Mouse (Mus musculus): ENCODE data around the gene Eif2s1. TPM values are rescaled to one million over a fixed set of nuclear protein-coding genes. Genes with fewer than 3 reads are reported as not detected.

Gene Eif2s1
- total RNA-seq (2022), result 10 to 100 TPM; 36.4 to 44.5 (median 39.9) TPM

DNA sequence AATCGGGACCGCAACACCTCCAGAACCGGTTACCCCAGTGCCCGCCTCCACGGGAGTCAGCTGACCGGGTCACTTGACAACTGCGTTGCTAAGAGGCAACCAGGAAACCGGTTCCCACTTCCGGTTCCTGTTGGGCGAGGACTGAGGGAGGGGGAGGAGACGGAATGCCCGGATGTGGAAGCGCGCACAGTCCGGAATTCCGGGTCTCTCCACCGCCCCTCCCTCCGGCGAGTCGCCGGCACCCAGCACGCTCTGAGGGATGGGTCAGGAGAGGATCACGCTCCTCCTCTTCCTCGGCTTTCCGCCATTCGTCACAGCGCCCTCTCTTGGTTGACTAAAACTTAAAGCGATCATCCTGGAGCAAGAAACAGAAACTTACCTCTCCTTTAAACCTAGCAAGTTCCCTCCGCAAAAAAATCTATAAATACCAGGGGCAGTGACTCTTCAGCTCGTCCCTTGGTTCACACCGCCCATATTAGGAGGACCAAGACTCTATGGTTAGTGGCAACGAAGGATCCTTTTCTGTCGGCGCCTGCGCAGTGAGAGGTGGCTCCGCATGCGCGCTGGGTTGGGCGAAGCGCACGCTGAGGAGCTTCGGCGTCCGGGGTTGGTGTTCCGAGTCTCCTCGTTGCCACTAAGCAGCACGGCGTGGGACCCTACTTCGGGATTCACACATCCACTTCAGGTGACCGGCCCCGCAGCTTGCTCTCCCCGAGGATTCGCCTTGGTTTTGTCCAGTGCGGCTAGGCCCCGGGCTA is at the start of gene Eif2s1, which contains the start of gene Atp6v1d:
TSS of gene Eif2s1 (plus strand) at position 324 of the 758 bp plus-strand sequence.
TSS of gene Atp6v1d (minus strand) at position 143 of the 758 bp plus-strand sequence.
- peak; percentile 93 to 98 for DNase-seq (ENCODE audit: low spot score in 2 of 2)

DNA sequence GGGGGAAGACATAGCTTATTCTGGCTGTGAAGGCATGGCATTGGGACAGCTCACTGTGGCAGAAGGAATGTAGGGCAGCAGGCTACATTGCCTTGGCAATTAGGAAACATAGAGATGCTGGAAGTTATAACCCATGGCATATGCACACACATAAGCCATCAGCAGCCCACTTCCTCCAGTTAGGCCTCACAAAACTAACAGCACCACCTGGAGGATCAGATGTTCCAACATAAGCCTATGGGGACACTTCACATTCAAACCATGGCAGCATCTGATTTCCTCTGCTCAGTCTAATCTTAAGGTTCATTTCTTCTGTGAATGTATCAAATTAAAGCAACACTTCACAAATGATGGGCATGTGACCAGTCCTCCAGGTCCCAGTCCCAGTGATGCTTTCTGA is 47.2 kb upstream of the Eif2s1 start:
- no peak for DNase-seq (ENCODE audit: low spot score in 2 of 2)

DNA sequence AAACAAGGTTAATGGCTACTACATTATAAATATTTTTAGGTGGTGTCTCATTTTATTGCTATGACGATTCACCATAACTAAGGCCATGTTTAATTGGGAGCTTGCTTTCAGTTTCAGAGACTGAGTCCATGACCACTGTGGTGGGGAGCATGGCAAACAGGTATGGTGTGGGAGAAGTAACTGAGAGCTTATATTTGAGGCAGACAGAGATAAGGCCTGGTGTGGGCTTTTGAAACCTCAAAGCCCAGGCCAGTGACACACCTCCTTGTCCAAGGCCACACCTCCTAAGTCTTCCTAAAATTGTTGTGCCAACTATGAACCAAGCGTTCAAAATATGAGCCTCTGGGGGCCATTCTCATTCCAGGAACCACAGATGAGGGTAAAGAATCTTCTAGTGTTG is 27.1 kb upstream of the Eif2s1 start:
- no peak for DNase-seq (ENCODE audit: low spot score in 2 of 2)

DNA sequence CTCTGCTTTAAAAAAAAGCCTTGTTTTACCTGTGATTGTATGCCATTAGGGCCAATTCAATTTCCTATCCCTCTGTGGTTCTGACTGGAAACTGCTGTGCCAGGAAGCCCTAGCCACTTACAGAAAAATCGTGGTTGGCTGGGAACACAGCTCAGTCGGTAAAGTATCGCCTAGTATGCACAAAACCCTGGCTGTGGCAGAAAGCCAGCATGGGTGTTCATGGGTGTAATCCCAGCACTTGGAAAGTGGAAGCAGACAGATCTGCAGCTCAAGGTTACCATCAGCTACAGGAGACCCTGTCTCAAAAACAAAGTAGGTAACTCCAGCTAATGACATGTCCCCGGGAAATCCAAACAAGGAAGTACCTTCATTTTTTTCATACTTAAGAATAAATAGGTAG is 21.7 kb upstream of the Eif2s1 start:
- no peak for DNase-seq (ENCODE audit: low spot score in 2 of 2)

DNA sequence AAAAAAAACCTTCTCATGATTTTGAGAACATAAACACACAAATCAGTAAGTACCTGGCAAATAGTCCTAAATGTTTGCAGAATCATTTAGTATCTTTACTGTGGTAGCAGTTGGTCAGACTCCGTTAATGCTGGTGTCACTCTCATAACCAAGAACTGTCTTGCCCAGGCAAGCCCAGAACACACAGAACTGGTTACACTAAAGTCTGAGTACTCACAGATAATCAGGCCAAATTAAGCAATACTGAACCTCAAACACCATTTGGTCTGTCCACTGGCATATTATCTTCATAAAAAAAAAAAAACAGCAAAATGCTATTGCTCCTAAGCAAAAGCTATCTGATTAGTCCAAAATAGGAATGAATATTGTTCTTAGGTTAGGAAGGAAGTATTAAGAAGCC is 19.2 kb upstream of the Eif2s1 start:
- DNase-seq (ENCODE audit: low spot score in 2 of 2), result no peak

DNA sequence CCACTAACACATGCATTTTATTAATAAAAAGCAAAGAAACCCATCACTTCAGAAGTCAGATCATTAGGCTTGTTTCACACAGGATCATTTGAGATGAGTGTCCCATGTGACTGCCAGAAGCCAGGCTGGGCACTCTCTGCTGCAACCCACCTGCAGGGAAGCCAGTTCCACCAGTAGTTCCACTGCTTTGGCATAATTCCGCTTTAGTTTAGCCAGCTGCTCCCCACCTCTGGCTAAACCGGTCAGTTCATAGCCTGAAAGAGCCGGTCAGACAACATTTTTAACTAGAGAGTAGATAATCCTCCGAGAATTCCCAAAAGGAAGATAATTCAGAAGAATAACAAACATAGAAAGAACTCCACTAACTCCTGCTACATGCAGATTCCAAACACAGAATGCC is 13.4 kb upstream of the Eif2s1 start:
- no peak for DNase-seq (ENCODE audit: low spot score in 2 of 2)

DNA sequence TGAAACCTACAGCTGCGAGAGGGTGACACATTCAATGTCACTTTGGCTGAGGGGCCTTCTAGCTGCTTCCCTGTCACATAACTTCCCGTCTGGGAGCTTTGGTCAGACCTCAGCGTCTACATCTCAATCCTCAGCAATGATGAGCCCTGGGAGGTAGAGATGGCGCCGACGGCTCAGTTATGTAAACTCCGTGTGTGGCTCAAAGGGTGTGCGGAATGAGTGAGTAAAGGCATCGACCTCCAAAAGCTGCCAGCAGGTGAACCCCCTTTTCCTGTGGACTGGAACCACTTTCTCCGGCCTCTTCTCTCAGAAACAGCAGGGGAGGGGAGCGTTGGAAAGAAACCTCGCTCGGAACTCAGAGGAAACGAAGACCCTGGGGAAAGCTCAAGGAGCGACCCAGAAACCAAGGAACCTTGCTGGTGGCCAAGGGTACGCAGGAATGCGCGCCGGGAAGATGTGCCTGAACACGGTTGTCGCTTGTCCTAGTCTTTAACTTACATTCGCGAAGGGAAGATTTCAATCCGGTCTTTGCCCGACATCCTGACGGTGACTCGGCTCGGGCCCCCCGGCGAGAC is 611 bp upstream of the Eif2s1 start:
- peak in 1 of 2 experiments; percentile 2 for DNase-seq (ENCODE audit: low spot score in 2 of 2)

DNA sequence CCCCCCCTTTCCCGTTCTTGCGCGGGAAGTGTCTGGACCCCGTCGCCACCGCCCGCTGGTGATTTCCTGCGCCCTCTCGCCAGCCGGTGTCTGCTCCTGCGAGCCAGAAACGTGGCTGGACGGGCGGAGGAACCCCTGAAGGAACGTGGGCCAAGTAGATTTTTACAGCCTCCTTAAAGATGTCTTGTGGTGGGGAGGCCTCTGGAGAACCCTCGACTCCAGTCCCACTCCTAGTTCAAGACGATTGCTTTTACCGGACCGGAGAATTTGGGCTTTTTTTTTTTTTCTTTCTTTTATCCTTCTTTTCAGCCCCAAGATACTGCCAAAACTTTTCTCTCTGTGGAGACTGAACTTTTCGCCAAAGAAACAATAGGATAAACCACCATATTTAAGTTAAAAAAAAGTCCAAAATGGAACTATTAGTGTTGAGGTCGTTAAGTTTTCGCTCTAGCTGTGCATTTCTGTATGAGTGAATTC is 673 bp downstream of the Eif2s1 start:
- DNase-seq (ENCODE audit: low spot score in 2 of 2), result no peak

DNA sequence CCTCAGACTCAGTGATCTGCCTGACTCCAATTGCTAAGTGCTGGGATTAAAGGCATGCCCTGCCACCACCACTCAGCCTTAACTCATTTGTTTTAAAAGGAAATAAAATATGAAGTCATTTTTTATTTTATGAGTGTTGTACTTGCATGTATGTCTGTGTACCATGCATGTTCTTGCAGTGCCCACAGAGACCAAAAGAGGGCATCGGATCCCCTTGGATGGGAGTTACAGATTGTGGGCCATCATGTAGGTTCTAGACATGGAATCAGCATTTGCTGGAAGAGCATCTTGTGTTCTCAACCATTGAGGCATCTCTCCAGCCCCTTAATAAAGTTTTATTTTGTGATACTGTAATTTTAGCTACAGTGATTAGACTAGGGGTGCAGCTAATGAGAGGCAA is 3.8 kb downstream of the Eif2s1 start:
- no peak for DNase-seq (ENCODE audit: low spot score in 2 of 2)

DNA sequence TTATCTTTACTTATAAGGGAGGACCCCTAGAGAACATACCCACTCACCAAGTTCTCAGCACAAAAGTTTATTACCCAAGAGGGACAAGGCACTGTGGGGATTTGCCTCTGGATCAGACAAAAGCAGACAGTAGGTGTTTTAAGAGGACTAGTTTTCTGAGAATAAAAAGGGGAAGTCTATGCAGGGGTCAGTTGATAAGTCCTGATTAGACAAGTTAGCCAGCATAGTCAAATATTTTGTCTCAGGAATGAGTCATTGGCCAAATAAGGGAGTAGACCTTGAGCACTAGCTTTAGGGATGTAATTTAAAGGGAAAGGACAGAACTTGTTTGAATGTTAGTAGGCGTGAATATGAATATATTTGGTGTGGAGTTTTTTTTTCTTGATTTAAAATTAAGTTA is 6.5 kb downstream of the Eif2s1 start:
- no peak for DNase-seq (ENCODE audit: low spot score in 2 of 2)

DNA sequence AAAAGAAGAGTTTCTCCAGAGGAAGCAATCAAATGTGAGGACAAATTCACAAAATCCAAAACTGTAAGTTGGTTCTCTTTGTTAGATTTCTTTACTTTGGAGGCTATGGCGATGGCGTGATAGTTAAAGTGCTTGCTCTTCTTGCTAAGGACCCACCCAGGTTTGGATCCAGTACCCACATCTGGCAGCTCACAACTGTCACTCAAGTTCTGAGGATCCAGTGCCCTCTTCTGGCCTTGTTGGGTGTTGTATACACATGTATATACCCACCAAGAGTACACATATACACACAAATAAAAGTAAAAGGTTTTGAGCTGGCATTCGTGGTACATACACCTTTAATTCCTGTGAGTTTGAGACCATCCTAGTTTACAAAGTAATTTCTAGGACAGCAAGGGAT is 13.0 kb downstream of the Eif2s1 start:
- DNase-seq (ENCODE audit: low spot score in 2 of 2), result no peak

DNA sequence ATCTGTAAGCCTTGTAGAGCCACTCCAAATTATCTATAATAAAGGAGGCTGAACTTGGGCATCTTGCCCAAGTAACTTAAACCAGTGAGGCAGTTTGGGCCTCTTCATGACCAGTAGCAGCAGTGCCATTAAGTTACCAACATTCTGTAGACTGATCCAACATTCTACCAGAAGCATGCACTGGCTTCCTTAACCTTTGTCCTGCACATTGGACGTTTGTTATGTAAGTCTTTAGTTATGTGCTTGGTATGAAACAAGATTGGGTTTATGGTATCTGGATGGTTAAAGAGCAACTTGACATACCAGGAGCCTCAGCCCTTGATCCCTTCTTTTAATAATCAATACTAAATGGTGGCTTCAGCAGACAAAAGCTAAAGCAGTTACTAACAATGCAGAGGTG is 28.4 kb downstream of the Eif2s1 start:
- DNase-seq (ENCODE audit: low spot score in 2 of 2), result no peak

DNA sequence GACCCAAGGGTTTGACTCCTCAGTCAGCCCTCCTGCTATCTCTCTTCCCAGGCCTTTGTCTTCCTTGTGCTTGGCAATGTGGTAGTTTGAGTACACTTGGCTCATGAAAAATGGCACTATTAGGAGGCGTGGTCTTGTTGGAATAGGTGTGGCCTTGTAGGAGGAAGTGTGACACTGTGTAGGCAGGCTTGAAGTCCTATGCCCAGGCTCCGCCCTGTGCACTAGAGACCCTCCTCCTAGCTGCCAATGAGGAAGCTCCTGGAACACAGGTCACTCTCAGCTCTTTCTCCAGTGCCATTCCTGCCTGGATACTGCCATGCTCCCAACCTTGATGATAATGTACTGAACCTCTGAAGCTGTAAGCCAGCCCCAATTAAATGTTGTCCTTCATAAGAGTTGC is 29.5 kb downstream of the Eif2s1 start:
- DNase-seq (ENCODE audit: low spot score in 2 of 2), result no peak

DNA sequence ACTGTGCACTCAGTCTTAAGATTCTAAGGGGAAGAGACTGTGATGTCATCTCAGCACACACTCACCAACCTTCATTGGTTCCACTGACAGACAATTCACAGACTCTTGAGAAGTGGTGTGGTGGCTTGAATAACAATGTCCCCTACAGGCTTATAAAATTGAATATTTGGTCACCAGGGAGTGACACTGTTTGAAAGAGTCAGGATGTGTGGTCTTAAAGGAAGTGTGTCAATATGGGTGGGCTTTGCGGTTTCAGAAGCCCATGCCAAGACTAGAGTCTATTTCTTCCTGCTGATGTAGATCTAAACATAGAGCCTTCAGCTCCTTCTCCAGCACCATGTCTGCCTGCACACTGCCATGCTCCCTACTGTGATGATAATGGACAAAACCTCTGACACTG is 36.2 kb downstream of the Eif2s1 start:
- no peak for DNase-seq (ENCODE audit: low spot score in 2 of 2)

DNA sequence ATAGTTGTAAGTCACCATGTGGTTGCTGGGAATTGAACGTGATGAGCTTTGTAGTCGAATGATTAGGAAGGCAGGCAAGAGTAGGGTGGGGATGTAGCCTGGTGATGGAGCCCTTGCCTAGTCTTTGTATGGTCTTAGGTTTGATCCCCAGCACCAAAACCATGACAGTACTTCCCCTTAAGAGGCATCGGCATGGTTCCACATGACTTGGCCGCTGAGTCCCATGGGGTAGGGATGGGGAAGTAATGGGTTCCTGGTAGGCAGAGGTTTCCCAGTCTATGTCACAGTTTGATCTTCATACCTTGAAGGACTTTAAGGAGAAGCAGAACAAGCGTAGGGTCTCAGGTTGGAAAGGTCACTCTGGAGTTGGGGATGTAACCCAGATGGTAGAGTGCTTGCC is 39.8 kb downstream of the Eif2s1 start:
- DNase-seq (ENCODE audit: low spot score in 2 of 2), result no peak

DNA sequence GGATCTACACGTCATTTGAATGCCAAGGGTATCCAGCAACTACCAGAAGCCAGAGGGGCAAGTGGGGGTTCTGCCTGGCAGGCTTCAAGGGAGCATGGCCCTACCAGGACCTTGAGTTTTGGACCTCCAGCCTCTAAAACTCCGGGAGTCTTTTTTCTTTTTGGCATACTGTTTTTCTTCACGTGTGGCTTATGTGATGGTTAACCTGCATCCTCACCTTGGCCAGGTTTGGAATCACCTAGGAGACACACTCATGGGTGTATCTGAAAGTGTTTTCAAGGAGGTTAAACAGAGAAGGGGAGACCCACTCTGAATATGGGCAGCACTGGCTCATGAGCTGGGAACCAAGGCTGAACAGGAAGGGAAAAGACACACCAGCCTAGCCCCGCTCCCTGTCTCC is 41.7 kb downstream of the Eif2s1 start:
- DNase-seq (ENCODE audit: low spot score in 2 of 2), result no peak

DNA sequence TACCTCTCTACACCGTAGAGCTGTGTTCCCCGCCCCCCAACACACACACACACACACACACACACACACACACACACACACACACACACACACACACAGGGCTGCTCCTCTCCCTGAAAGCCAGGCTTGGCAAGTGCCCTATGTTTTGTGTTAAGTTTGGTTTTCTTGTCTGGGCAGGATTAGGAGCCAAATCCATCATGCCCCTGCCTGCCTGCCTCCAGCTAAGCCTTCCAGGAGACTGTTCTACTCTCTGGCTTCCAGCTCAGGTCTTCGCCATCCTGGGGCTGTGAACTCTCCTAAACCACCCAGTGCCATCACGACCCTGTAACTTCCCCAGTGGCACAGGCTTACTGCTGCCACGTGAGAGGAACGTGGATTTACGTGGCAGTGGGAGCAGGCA is 42.9 kb downstream of the Eif2s1 start:
- no peak for DNase-seq (ENCODE audit: low spot score in 2 of 2)

DNA sequence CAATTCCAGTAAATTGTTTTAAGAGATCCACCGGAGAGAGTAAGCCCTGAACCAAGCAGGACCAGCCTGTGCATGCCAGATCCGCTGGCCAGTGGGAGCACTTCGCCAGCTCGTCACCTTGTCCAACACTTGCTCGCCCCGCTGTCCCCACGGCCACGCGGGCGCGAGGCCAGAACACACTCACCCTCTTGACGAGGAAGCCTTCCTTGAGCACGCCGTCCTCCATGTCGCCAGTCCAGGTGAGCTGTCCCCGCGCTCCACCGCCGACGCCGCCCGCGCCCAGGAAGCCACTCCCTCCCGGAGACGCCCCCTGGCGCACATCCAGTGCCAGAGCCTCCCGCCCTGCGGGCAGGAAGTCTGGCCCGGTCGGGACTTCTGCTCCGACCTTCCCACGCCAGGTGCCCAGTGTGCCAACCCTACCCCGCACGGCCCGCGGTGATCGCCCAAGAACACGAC is 45.1 kb downstream of the Eif2s1 start, which contains the start of gene Plek2:
TSS of gene Plek2 (minus strand) at position 258 of the 456 bp plus-strand sequence.
- DNase-seq (ENCODE audit: low spot score in 2 of 2), result no peak

DNA sequence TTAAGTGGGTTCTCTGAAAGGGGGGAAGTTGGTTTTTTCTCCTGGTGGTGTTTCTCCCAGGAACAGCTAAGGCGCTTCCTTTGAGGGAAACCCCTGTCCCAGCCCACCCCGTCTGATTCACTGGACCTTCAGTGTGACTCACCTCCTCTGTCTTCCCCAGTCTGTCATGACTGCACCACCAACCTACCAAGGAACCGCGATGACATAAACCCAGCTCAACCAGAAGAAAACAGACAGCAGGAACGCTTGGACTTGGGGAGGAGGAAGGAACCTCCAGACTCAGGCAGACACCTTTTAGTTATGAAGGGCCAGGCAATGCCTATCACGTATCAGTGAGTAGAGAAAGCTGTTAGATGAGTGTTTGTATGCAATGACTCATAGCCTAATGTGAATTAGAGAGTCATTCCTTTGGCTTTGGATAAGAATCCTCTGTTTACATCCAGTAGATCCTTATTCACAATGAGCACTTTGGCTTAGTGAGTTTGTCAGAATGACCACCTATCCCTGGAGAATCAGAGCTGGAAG is 46.5 kb downstream of the Eif2s1 start:
- DNase-seq (ENCODE audit: low spot score in 2 of 2), result no peak

DNA sequence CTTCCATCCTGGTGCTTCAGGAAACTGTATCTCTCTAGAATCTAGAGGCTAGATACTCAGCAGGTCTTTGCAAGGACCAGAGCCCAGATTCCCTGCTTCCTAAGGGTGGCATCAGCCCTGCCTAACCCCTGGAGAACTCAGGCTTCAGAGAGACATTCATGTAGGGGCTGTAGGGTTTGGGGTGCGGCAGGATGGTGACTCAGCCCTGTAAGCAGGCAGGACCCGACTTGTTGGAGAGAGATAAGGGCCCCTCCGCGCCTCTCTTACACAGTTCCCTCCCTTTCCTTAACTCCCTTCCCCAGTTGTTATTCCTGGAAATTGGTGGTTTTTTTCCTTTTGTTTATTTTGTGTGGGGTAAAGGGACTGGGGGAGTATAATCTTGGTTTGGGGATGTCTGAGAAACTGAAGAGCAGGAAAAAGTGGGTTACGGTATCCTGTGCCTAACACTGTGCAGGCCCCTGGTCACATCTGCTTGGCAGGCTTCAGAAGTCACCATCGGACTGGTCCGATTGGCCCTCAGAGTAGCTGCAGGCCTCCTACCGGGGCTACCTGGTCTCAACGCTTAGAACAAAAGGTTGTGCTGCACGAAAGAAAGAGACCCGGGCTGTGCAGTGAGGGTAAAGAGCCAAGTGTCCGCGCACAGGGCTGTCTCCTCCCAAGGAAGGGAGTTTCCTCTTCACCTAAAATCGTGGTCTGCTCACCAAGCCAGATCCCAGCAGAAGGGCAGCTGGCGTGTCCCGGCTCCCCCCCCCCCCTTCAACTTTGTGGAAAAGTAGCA is 49.3 kb downstream of the Eif2s1 start:
- DNase-seq (ENCODE audit: low spot score in 2 of 2), result no peak

DNA sequence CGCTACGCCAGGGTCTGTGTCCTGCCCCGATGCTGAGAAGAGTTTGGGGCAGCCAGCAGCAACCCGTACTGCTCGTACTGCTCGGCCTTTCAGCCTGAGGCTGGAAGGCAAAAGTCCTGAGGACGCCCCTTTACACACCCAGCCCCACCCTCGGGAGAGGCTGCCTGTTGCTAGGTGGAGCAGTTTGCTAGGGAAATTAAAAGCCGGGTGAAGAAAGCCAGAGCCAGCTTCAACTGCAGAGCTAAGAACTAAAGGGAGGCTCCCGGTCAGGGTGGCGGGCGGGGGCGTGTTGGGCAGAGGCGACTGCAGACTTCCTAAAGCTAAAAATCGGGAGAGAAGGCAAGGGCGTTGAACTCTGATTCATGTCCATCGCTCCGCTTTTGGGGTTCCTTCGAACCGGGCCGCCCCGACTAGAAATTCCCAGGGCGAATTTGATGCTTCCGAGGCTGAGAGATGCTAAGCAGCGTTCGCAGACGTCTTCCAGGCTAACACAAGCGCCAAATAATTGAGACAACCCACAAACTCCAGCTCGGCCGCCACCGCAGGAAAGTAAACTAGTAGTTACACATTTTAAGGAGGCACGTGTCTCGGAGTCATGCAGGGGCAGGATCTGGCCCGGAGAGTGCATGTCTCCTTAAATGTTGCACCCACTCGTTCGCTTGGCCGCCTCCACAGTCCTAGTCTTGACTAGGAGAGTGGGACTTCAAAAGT is 50.2 kb downstream of the Eif2s1 start:
- DNase-seq (ENCODE audit: low spot score in 2 of 2), result peak in 1 of 2 experiments; percentile 13
